Mouse (Mus musculus) naive thymus-derived CD4-positive, alpha-beta T cell, adult 2 months (primary cell): ENCODE data around the gene C2cd5.

Source experiments
- DNase-seq: peaks from one replicate; pipeline ENCODE4 v3.0.0-alpha.2; 2011; ENCODE audit warnings: low read depth

The C2cd5 gene

GRCm38 (mm10) chr6:143073476-143073875, 26.5 kb downstream of the C2cd5 start:
- no peak for DNase-seq

DNA sequence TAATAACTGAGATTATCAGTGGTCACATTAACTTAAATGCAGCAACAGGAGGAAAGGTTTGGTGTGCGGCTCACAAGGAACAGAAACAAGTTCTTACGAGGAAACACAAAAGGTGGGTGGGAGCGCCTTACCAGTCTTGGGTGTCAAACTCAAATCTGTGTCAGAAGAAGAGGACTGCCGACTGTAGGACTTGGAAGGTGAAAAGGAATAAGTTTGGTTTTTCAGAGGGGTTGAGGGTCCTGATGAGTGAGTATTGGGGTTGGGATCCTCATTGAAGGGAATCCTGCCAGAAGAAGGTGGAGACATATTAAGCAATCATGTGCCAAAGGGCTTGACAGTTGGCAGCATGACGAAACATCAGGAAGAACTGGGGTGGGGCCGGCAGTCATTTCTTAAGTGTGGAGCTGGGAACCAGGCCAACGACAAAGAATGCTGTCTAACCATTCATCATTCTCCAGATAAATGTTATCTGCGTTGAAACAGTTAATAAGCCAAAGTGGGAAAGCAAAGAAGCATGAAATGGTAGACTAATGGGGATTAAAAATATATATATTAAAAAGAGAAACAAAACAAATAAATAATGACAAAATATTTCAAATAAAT, 27.4 kb downstream of the C2cd5 start:
- DNase-seq: no peak

DNA sequence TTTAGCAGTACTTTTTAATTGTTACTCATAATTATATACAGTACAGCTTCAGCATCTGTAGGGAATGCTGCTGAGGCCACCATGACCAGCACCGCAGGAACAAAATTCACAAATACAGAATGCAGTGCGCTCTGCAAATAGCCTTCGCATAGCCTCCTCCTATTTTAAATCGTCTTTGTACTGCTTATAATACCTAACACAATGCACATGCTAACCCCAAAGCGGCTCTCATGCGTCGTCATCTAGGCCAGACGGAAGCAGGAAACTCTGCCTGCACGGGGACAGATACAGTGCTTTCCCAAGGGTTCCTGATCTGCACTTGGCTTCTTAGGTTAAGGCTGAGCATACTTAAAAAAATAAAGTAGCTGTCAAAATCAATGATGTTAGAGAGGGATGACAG, 29.2 kb downstream of the C2cd5 start:
- DNase-seq: no peak

GRCm38 (mm10) chr6:143070019-143070418, 29.9 kb downstream of the C2cd5 start:
- no peak for DNase-seq

DNA sequence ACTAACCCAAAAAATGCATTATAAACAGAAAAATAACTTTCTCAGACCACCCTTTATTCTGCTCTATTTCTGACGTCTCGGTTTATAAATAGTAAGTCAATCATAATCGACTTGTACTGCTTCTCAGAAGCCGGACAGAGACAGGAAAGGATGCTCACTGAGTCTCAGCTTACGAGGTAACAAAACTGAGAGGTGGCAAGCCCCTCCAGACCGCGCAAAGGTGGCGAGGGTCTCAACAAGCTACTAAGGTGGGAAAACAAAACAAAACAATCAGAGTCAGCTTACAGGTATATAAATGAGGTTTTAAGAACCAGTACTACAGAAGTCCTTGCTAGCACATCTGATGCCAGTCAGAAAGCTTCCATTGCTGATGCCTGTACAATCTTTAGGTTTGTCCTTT, 30.3 kb downstream of the C2cd5 start:
- DNase-seq: no peak

DNA sequence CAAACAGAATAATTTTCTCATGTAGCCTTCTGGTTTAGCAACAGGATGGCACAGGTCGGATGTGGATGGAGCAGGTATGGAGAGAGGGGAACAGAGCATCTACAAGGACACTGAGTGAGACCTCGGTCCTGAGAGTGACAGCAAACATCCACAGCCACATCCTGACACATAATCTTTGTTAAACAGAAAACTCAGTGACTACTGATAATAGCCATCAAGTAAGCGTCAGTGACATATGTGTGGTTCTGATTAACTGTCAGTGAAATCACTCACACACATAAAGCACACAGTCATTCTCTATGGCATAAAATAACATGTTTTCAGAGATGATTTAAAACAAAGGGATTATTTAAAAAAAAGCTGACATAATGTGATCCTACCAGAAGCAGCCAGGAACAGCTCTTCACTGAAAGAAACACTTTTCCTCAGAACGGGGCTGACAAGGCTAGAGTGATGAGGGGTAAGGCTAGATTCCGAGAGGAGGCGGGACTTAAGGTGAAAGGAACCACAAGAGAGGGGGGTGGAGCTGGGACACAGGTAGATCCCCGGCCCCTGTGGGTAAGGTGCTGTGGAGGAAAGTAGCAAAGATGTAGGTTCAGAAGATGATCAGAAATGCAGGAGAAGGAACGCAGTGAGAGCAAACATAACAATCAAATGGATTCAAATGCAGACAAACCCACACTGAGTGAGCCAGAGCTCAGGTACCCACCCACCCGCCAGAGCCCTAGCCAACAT, 31.6 kb downstream of the C2cd5 start:
- peak; percentile 63 for DNase-seq

DNA sequence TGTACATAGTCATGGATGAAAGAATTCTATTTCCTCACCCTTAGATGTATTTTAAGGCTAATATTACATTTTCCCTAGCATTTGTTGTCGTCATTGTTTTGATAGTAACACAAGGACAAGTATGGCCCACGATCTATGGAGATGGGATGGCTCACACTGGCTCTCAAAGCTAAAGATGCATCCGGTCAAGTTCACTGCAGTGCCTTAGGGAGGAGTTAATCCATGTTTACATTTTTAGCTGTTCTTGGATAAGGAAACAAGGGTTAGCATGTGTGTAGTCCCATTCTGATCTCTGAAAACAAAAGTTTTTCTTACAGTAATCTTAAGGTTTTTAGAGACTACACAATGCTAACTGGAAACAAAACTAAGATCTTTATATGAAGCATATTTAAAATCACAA, 32.3 kb downstream of the C2cd5 start:
- no peak for DNase-seq

DNA sequence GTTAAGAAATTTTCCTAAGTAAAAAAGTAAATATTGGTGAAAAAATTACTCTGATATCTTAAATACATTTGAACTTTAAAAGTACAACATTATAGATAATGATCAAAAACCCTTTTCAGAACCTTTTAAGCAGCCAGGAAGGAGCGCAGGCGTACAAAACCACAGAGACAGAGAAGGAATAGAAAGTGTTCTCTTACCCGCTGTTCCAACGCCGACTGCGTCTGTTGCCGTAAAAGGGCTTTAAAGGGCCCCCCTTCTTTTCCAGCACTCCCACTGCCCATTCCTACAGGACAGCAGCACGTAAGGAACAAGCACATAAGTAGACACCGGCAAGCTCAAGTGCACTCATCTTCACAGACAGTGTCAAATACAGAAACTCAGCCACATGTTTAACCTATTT, 33.1 kb downstream of the C2cd5 start:
- DNase-seq: peak; percentile 63

- no peak for DNase-seq
Observed at GRCm38 (mm10) chr6:143064047-143064446, 35.9 kb downstream of the C2cd5 start.

DNA sequence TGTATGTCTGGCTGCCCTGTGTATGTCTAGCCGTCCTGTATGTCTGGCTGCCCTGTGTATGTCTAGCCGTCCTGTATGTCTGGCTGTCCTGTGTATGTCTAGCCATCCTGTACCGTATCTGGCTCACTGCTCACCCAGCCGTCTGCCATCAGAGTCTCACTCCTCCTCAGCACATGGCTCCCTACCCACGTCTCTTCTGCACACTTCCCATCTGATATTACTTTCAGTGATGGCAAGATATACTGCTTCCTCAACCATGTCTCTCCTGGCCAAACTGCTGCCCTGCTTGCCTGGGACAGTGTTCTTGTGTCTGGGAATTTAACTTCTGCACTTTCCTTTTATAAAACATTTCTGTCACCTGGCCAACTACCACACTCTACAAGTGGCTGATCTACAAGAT, 42.3 kb downstream of the C2cd5 start:
- DNase-seq: no peak

DNA sequence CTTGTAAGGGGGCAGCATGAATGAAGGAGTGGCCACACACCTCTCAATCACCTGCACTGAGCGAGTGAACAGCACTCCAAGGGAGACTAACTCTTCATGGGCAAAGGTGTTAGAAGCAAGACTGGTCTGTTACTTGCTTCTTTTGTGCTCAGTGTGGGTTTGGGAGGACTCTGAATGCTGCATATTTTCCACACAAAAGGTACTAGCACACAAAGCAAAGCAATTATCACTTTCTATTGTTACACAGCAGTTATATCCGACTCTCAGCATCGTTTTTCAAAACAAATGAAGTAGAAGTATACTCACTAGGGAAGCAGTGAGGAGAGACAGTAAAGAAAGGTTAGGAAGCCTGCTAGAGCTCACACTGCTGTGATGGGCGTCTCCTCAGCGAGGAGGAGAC, 48.4 kb downstream of the C2cd5 start:
- DNase-seq: no peak

GRCm38 (mm10) chr6:143049791-143050555, 50.0 kb downstream of the C2cd5 start:
- no peak for DNase-seq

GRCm38 (mm10) chr6:143049117-143049516, 50.8 kb downstream of the C2cd5 start:
- no peak for DNase-seq

GRCm38 (mm10) chr6:143047538-143048258, 52.2 kb downstream of the C2cd5 start:
- DNase-seq: no peak

- DNase-seq: no peak
Observed at GRCm38 (mm10) chr6:143041578-143041977, 58.4 kb downstream of the C2cd5 start.

- peak; percentile 62 for DNase-seq
Observed at GRCm38 (mm10) chr6:143035261-143035660, 64.7 kb downstream of the C2cd5 start.

GRCm38 (mm10) chr6:143034503-143034902, 65.4 kb downstream of the C2cd5 start:
- no peak for DNase-seq

DNA sequence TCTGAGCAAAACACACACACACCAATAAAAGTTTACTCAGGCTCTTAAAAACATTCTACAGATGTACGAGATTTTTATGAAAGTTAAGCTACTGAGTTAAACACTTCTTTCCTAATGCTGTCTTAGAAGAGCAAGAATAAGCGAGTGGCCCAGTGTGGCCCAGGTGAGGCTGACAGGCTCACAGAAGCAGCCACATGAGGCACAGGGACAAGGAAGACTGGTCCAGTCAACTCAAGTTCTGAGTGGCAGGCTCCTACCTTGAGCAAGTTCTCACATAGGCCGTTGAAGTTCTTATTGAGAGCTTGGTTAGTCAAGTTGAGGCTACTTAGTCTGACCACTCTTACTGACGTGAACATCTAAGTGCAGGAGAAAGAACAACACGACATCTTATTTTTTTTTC, 69.4 kb downstream of the C2cd5 start:
- DNase-seq: no peak

GRCm38 (mm10) chr6:143027896-143028295, 72.0 kb downstream of the C2cd5 start:
- no peak for DNase-seq

DNA sequence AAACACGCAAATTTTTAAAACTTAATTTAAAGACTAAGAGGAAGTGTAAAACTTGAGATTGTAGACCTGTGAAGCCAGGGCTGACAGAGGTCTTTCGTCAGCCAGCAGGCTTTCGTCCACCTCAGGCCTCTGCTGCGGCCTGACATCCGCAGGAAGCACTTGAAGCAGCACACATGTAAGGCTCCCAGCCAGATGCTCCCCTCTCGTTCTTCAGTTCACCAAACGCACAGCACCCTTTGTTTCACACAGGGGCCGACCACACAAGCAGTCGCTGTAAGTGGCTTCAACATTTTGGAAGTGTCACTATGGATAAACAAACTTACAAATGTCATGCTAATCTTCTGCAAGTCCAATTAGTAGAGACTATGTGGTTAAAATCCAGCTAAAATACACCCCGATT, 72.5 kb downstream of the C2cd5 start:
- no peak for DNase-seq

- no peak for DNase-seq
Observed at GRCm38 (mm10) chr6:143023691-143024090, 76.2 kb downstream of the C2cd5 start.

GRCm38 (mm10) chr6:143021756-143022155, 78.2 kb downstream of the C2cd5 start:
- DNase-seq: no peak

DNA sequence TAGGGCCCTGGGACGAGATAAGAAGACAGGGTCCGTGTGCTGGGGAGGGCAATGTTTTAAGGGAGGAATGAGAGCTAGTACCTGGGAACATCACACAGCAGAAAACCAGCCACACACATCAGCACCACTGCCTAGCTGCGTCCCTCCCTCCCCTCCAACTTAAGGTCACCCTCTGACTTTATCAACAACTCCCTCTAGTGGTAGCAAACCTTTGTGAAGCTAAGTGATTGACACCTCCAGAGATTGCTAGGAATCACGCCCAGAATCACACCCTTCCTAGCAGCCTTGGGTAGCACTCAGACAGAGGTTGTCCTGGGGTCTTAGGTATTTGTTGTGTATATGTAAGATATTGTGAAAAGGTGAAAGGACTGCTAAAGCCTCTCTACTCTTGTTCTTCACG, 79.3 kb downstream of the C2cd5 start:
- DNase-seq: peak; percentile 49
